Mouse (Mus musculus): ENCODE measurements at regions not wholly inside any gene's neighbourhood (a gene's known extent, or its start where the extent isn't known, plus 50 kb on each side); places are given as distances from the start of the nearest gene placed in this dataset.
"Not testable (repeated sequence)": the region's sequence is repeated elsewhere in the genome, so short reads cannot be mapped to it uniquely, and the experiment has no call there.

GRCm38 (mm10) chrX:157107747-157108146 is 307.4 kb downstream of the Phex start:
- DNase-seq (ENCODE audit: low read depth, low spot score), result no peak

DNA sequence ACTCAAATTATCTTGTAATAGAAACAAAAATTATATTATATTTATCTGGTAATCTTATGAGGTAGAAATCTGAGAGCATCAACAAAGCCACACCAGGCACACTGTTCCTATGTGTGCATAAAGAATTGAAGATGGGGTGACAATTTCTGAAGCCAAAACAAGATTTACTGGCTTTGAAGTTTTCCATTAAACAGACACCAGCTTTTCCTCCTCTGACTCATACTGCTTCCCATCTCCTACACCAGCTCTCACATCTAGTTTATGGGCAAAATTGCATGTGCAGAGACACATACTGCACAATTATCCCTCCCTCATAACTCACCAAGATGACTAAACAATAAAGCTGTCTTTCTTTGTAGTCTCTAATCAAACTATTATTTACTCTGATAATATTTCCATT is 335.1 kb downstream of the Phex start:
- no peak for DNase-seq (ENCODE audit: low read depth, low spot score)

DNA sequence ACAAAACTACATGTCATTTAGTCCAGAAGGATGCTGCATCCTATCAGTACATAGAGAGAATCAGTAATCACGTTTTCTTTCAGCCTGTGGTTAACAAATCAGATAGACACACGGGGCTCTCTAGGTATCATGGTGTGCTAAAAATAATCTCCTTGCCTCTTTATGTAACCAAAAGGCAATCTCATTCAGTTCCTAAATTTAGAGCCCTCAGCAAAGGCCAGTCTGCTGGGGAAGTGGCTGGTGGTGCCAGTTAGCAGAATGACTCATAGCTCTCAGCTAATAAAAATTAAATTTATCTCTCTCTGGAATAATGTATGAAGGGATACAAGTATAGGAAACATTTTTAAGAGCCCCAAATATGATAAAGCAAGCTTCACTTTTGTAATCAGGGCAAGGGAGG is 335.5 kb downstream of the Phex start:
- no peak for DNase-seq (ENCODE audit: low read depth, low spot score)

DNA sequence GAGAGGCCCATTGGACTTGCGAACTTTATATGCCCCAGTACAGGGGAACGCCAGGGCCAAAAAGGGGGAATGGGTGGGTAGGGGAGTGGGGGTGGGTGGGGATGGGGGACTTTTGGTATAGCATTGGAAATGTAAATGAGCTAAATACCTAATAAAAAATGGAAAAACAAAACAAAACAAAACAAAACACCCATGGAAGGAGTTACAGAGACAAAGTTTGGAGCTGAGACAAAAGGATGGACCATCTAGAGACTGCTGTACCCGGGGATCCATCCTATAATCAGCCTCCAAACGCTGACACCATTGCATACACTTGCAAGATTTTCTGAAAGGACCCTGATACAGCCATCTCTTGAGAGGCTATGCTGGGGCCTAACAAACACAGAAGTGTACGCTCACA is 337.1 kb downstream of the Phex start:
- DNase-seq (ENCODE audit: low read depth, low spot score), result not testable (repeated sequence)

DNA sequence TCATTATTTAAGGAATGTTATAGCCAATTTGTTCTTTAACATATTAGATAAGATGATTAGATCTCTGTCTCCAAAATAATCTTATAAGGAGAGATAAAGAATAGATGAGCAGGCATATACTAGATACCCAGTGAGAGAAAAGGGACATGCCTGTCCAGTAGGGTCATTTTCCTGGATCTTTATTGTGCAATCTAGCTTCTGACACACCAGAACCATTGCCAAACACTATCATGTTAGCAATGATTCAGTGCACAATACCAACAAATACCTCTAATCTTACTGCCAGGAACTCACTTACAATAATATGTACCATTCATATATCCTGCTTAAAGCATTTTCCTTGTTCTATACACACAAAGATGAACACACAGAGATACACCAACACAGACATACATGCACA is 338.9 kb downstream of the Phex start:
- no peak for DNase-seq (ENCODE audit: low read depth, low spot score)

GRCm38 (mm10) chrX:157051629-157052315 is 363.3 kb downstream of the Phex start:
- DNase-seq (ENCODE audit: low read depth, low spot score), result peak; percentile 0

DNA sequence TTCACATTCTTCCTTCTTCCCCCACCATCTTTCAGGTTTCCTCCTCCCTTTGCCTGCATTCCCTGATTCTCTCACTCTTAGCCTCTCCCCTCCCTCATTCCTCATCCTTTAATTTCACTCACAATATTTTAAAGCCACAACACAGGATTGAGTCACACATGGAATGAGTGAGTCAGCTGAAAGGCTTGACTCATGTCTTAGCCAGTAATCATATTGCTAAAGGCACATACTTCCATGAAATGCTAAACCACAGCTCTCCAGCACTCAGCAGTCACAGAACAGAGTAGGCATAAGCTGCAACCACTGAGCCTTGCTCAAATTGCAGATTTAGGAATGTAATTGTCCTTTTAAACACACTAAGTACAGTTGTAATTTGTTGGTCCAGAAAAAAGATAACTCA is 386.2 kb downstream of the Phex start:
- no peak for DNase-seq (ENCODE audit: low read depth, low spot score)

DNA sequence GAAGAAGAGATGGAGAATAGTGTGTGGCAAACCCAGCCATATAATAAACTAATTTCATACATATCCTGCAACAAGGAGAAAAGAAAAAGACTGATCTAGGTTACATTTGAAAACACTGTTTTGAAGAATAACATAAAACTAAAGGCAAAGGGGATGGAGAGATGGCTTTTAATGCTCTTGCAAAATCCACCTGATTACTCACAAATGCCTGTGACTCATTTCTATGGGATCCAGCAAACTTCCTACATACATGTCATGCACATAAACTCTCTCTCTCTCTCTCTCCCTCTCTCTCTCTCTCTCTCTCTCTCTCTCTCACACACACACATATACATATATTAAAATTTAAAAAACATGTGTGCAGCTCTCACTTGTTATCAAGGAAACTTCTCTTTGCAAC is 390.8 kb downstream of the Phex start:
- no peak for DNase-seq (ENCODE audit: low read depth, low spot score)

DNA sequence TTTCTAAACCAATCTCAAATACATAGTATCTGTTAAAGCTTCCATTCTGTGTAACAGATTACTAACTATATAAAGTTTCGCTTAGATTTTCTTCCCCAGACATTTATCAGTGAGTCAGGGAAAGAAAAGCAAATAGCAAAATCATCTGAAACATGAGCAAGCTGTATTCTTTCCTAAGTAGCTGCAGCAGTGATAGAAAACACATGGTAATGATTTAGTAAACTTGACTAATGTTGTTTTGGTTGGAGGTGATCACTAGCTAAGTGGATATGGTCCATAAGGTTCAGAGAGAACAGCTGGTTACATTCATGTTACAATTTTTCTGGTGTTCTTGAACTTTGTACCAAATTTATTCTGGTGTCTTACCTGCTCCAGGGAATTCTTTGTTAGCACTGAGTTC is 393.3 kb downstream of the Phex start:
- DNase-seq (ENCODE audit: low read depth, low spot score), result no peak

GRCm38 (mm10) chrX:157020337-157020736 is 394.8 kb downstream of the Phex start:
- no peak for DNase-seq (ENCODE audit: low read depth, low spot score)

- DNase-seq (ENCODE audit: low read depth, low spot score), result no peak
Measured at GRCm38 (mm10) chrX:156989986-156990518, 425.1 kb downstream of the Phex start.

GRCm38 (mm10) chrX:156947093-156947492 is 468.0 kb downstream of the Phex start:
- no peak for DNase-seq (ENCODE audit: low read depth, low spot score)

DNA sequence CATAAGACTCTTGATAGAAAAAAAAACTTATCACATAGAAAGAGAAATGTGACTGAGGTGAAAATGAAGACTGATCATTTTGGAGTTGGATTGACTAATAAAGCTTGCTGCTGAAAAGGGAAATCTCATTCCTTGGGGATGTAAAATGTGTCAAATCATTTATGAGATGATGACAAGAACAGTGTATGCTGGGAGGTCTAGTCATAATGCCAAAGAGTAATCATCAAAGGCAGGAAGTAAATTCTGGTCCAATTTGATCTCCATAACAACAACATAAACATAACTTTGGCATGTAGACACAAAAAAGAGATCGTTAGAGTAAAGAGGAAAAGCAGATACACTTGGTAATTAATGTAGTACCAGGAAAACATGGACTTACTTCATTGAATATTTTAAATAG is 470.9 kb downstream of the Phex start:
- DNase-seq (ENCODE audit: low read depth, low spot score), result no peak

- no peak for DNase-seq (ENCODE audit: low read depth, low spot score)
Measured at GRCm38 (mm10) chrX:156913363-156913762, 501.7 kb downstream of the Phex start.

All from forelimb bud, embryonic 11.5 days (tissue).